ENCODE assay signal across 23 mouse cellular contexts in the genomic region with DNA sequence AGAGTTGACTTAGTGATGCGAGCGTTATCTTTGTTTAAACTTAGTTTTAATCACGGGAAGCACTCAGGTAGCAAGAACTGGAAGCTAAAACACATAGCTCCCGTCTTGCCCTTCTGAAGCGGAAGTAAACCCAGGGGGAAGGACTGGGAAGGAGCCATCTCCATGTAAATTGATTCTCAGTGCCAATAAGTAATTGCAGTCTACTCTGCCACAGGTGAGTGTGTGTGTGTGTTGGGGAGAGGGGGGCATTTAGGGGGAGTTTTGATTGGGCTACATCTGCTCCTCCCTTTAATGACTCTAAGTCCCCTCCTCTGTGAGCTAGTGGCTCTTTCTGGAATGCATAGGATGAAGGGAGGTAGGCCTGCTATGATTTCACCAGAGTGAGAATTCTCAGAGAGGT. TPM values are rescaled to one million over a fixed set of nuclear protein-coding genes. Genes with fewer than 3 reads are reported as not detected.
DNase-seq lines count a peak whose midpoint lies in the region; ATAC-seq and TF ChIP-seq lines count a peak whose summit lies in the region.
"Had no signal": no experiment of that assay in that cellular context is flagged by ENCODE, and none has a peak within 500 bp of the region (broad histone marks: within the 10 kb centered on the region; RNA-seq: fewer than 3 reads in every experiment).

No protein-coding gene starts in this region.

- H3K36me3 ChIP-seq in embryonic facial prominence, embryonic 11.5 days (replicated peaks; ENCODE audit: control insufficient read depth, insufficient read depth, low read depth, low read length), result no peaks in the 10 kb centered on the region
- no peaks in the 10 kb centered on the region for H3K36me3 ChIP-seq in embryonic facial prominence, embryonic 10.5 days (replicated peaks)
- no peaks in the 10 kb centered on the region for H3K36me3 ChIP-seq in midbrain, embryonic 10.5 days
- no peaks in the 10 kb centered on the region for H3K36me3 ChIP-seq in midbrain, postnatal 0 days (ENCODE audit: insufficient read depth, low read length)
- no peaks in the 10 kb centered on the region for H3K36me3 ChIP-seq in hindbrain, embryonic 14.5 days (replicated peaks; ENCODE audit: control insufficient read depth, insufficient read depth)
- no peaks in the 10 kb centered on the region for H3K36me3 ChIP-seq in neural tube, embryonic 14.5 days (ENCODE audit: control insufficient read depth, insufficient read depth, low read length)
- H3K36me3 ChIP-seq: heart, embryonic 10.5 days; hindbrain, embryonic 15.5 days had no signal

- no peaks in the 10 kb centered on the region for H3K9me3 ChIP-seq in embryonic facial prominence, embryonic 11.5 days (replicated peaks; ENCODE audit: control insufficient read depth, low read length)
- no peaks in the 10 kb centered on the region for H3K9me3 ChIP-seq in embryonic facial prominence, embryonic 10.5 days
- H3K9me3 ChIP-seq in midbrain, embryonic 10.5 days (replicated peaks), result no peaks in the 10 kb centered on the region
- H3K9me3 ChIP-seq in midbrain, postnatal 0 days (ENCODE audit: low read length), result no peaks in the 10 kb centered on the region
- no peaks in the 10 kb centered on the region for H3K9me3 ChIP-seq in hindbrain, embryonic 14.5 days (ENCODE audit: control insufficient read depth, low read length)
- H3K9me3 ChIP-seq in neural tube, embryonic 14.5 days (ENCODE audit: control insufficient read depth, low read length), result no peaks in the 10 kb centered on the region
- H3K9me3 ChIP-seq: heart, embryonic 10.5 days; hindbrain, embryonic 15.5 days had no signal

- H3K27ac ChIP-seq in embryonic facial prominence, embryonic 11.5 days (replicated peaks; ENCODE audit: low read depth, low read length), result no peak overlapping the region
- no peak overlapping the region for H3K27ac ChIP-seq in embryonic facial prominence, embryonic 10.5 days (replicated peaks)
- H3K27ac ChIP-seq in midbrain, embryonic 10.5 days (replicated peaks), result peak overlapping the region; percentile 61
- no peak overlapping the region for H3K27ac ChIP-seq in midbrain, postnatal 0 days (ENCODE audit: low read depth, low read length)
- 0 out of 2 replicates have a peak overlapping the region, but pooled peaks have one; percentile 34 for H3K27ac ChIP-seq in hindbrain, embryonic 14.5 days
- no peak overlapping the region for H3K27ac ChIP-seq in neural tube, embryonic 14.5 days (ENCODE audit: low read depth, low read length)
- H3K27ac ChIP-seq: heart, embryonic 10.5 days; hindbrain, embryonic 15.5 days had no signal

- H3K4me1 ChIP-seq in embryonic facial prominence, embryonic 11.5 days (ENCODE audit: control insufficient read depth, insufficient read depth, low read length), result no peaks in the 10 kb centered on the region
- H3K4me1 ChIP-seq in embryonic facial prominence, embryonic 10.5 days, result peaks cover 15% of the 10 kb centered on the region
- peaks cover 22% of the 10 kb centered on the region for H3K4me1 ChIP-seq in midbrain, embryonic 10.5 days
- H3K4me1 ChIP-seq in midbrain, postnatal 0 days (ENCODE audit: insufficient read depth, low read length), result peaks cover 3% of the 10 kb centered on the region; the same call in 1 of the 2 replicates
- peaks cover 14% of the 10 kb centered on the region for H3K4me1 ChIP-seq in hindbrain, embryonic 14.5 days (replicated peaks; ENCODE audit: control insufficient read depth, insufficient read depth, low read length)
- H3K4me1 ChIP-seq in neural tube, embryonic 14.5 days (ENCODE audit: control insufficient read depth, insufficient read depth, low read length), result no peaks in the 10 kb centered on the region
- H3K4me1 ChIP-seq: heart, embryonic 10.5 days had no signal

- H3K4me3 ChIP-seq in embryonic facial prominence, embryonic 11.5 days (ENCODE audit: low read depth, low read length), result no peak overlapping the region
- H3K4me3 ChIP-seq in embryonic facial prominence, embryonic 10.5 days, result no peak overlapping the region
- H3K4me3 ChIP-seq in midbrain, embryonic 10.5 days, result no peak overlapping the region
- no peak overlapping the region for H3K4me3 ChIP-seq in midbrain, postnatal 0 days (ENCODE audit: low read depth, low read length)
- H3K4me3 ChIP-seq in hindbrain, embryonic 14.5 days (replicated peaks; ENCODE audit: low read length), result no peak overlapping the region
- H3K4me3 ChIP-seq in neural tube, embryonic 14.5 days (ENCODE audit: low read depth, low read length), result no peak overlapping the region
- H3K4me3 ChIP-seq: heart, embryonic 10.5 days; hindbrain, embryonic 15.5 days; layer of hippocampus, adult 2 months; myocyte had no signal

- H3K4me2 ChIP-seq in embryonic facial prominence, embryonic 11.5 days (ENCODE audit: low read depth, low read length), result no peak overlapping the region
- H3K4me2 ChIP-seq in midbrain, postnatal 0 days (ENCODE audit: low read depth, low read length, poor library complexity, severe bottlenecking), result no peak overlapping the region
- no peak overlapping the region for H3K4me2 ChIP-seq in hindbrain, embryonic 14.5 days (replicated peaks)
- H3K4me2 ChIP-seq in neural tube, embryonic 14.5 days (ENCODE audit: low read depth, low read length), result no peak overlapping the region
- H3K4me2 ChIP-seq: hindbrain, embryonic 15.5 days had no signal

- 64% methylated on average over 5 of the region's 5 CpGs for WGBS in embryonic facial prominence, embryonic 11.5 days
- WGBS in embryonic facial prominence, embryonic 10.5 days, result 75% methylated on average over 5 of the region's 5 CpGs
- 75% methylated on average over 5 of the region's 5 CpGs for WGBS in midbrain, embryonic 10.5 days
- 79% methylated on average over 5 of the region's 5 CpGs for WGBS in midbrain, postnatal 0 days
- 43% methylated on average over 5 of the region's 5 CpGs for WGBS in hindbrain, embryonic 14.5 days
- WGBS in neural tube, embryonic 14.5 days, result 32% methylated on average over 5 of the region's 5 CpGs

- TF ChIP-seq CTCF in midbrain, postnatal 0 days (IDR thresholded peaks at IDR 0.05), result no peak

- ATAC-seq in embryonic facial prominence, embryonic 11.5 days (replicated peaks; ENCODE audit: insufficient number of reproducible peaks, low FRiP score, low TSS enrichment, low read depth), result 0 out of 2 replicates have a peak, but pooled peaks have one; percentile 29
- ATAC-seq in midbrain, postnatal 0 days (ENCODE audit: low FRiP score), result no peak
- no peak; the same call in 1 of the 2 replicates for ATAC-seq in hindbrain, embryonic 14.5 days (ENCODE audit: low FRiP score)
- peak; percentile 33; the same call in 1 of the 2 replicates for ATAC-seq in neural tube, embryonic 14.5 days (ENCODE audit: low read depth)
- no peak for ATAC-seq in cerebellum, adult (ENCODE audit: insufficient number of reproducible peaks, low FRiP score, low TSS enrichment)
- ATAC-seq: activated CD4-positive, CD25-positive, alpha-beta regulatory T cell, adult 4 months had no signal

- H3K27me3 ChIP-seq in embryonic facial prominence, embryonic 11.5 days (ENCODE audit: control insufficient read depth, insufficient read depth, low read length), result no peaks in the 10 kb centered on the region
- no peaks in the 10 kb centered on the region for H3K27me3 ChIP-seq in embryonic facial prominence, embryonic 10.5 days (replicated peaks; ENCODE audit: low read depth, poor library complexity, severe bottlenecking)
- H3K27me3 ChIP-seq in midbrain, embryonic 10.5 days (ENCODE audit: low read depth, poor library complexity, severe bottlenecking), result no peaks in the 10 kb centered on the region
- H3K27me3 ChIP-seq in midbrain, postnatal 0 days (ENCODE audit: insufficient read depth, low read length), result no peaks in the 10 kb centered on the region
- H3K27me3 ChIP-seq in hindbrain, embryonic 14.5 days (ENCODE audit: control insufficient read depth, insufficient read depth, low read length), result no peaks in the 10 kb centered on the region
- H3K27me3 ChIP-seq in neural tube, embryonic 14.5 days (ENCODE audit: control insufficient read depth, insufficient read depth, low read length), result no peaks in the 10 kb centered on the region
- H3K27me3 ChIP-seq: hindbrain, embryonic 15.5 days had no signal

- no peak for DNase-seq in embryonic facial prominence, embryonic 11.5 days (ENCODE audit: low spot score)
- no peak for DNase-seq in embryonic facial prominence, embryonic 10.5 days (ENCODE audit: low spot score)
- DNase-seq in midbrain, embryonic 10.5 days (ENCODE audit: low spot score), result no peak
- DNase-seq in midbrain, postnatal 0 days (ENCODE audit: low spot score), result no peak
- no peak for DNase-seq in hindbrain, embryonic 14.5 days (ENCODE audit: low spot score)
- no peak for DNase-seq in adrenal gland, postnatal 25 days
- DNase-seq: adrenal gland, postnatal 10 days; cerebellum, adult 11 months; cerebellum, postnatal 10 days; kidney, adult 18-20 months; kidney, postnatal 10 days; layer of hippocampus, postnatal 36 days; liver; lung, postnatal 14 days; thymus, postnatal 14 days had no signal

- H3K9ac ChIP-seq in embryonic facial prominence, embryonic 11.5 days (replicated peaks; ENCODE audit: low read length), result no peak overlapping the region
- no peak overlapping the region for H3K9ac ChIP-seq in midbrain, postnatal 0 days (replicated peaks; ENCODE audit: low read length, poor library complexity, severe bottlenecking)
- H3K9ac ChIP-seq in hindbrain, embryonic 14.5 days, result no peak overlapping the region
- no peak overlapping the region for H3K9ac ChIP-seq in neural tube, embryonic 14.5 days (replicated peaks; ENCODE audit: low read depth, low read length)
- H3K9ac ChIP-seq: hindbrain, embryonic 15.5 days had no signal

RNA-seq across cellular contexts. Expression of a gene that starts 39.6 kb away (rescaled TPM):
- 9.4 and 11.4 TPM in 2 replicates for polyA plus RNA-seq in embryonic facial prominence, embryonic 11.5 days (2014; fragmentation: Nextera tagmentation; extraction: Ambion mirVana)
- polyA plus RNA-seq in embryonic facial prominence, embryonic 10.5 days (2016; fragmentation: Nextera tagmentation; extraction: Ambion mirVana), result 2.4 and 5.5 TPM in 2 replicates
- polyA plus RNA-seq in midbrain, embryonic 10.5 days (2016; fragmentation: Nextera tagmentation; extraction: Ambion mirVana), result 5.3 and 6.3 TPM in 2 replicates
- total RNA-seq in midbrain, postnatal 0 days (2014; rRNA removed), result 2.0 and 3.1 TPM in 2 replicates
- polyA plus RNA-seq in midbrain, postnatal 0 days (2015; fragmentation: Nextera tagmentation; extraction: Ambion mirVana), result 4.0 and 4.3 TPM in 2 replicates
- polyA plus RNA-seq in hindbrain, embryonic 14.5 days (2014; fragmentation: Nextera tagmentation; extraction: Ambion mirVana), result 2.6 and 4.2 TPM in 2 replicates
- polyA plus RNA-seq in neural tube, embryonic 14.5 days (2014; fragmentation: Nextera tagmentation; extraction: Ambion mirVana), result 1.5 and 13.4 TPM in 2 replicates
- total RNA-seq in adrenal gland, postnatal 25 days (2021), result 0.88 and 0.90 TPM in 2 replicates
- polyA plus RNA-seq: activated CD4-positive, CD25-positive, alpha-beta regulatory T cell, adult 4 months; myocyte; small intestine, adult 2 months had no signal

Comparison
In these comparisons a context has a peak if more than half of its experiments do, and no peak if none do; other contexts are left out.
1. H3K27ac ChIP-seq: peak in midbrain, embryonic 10.5 days (single experiment) and hindbrain, embryonic 14.5 days (single experiment); none in embryonic facial prominence, embryonic 11.5 days (single experiment), embryonic facial prominence, embryonic 10.5 days (single experiment), midbrain, postnatal 0 days (single experiment) and neural tube, embryonic 14.5 days (single experiment).
2. ATAC-seq: peak in embryonic facial prominence, embryonic 11.5 days (single experiment) and neural tube, embryonic 14.5 days (single experiment); none in midbrain, postnatal 0 days (single experiment), hindbrain, embryonic 14.5 days (single experiment) and cerebellum, adult (single experiment).